Mouse (Mus musculus): ENCODE results near the gene Fam53b.

The Fam53b gene

DNA sequence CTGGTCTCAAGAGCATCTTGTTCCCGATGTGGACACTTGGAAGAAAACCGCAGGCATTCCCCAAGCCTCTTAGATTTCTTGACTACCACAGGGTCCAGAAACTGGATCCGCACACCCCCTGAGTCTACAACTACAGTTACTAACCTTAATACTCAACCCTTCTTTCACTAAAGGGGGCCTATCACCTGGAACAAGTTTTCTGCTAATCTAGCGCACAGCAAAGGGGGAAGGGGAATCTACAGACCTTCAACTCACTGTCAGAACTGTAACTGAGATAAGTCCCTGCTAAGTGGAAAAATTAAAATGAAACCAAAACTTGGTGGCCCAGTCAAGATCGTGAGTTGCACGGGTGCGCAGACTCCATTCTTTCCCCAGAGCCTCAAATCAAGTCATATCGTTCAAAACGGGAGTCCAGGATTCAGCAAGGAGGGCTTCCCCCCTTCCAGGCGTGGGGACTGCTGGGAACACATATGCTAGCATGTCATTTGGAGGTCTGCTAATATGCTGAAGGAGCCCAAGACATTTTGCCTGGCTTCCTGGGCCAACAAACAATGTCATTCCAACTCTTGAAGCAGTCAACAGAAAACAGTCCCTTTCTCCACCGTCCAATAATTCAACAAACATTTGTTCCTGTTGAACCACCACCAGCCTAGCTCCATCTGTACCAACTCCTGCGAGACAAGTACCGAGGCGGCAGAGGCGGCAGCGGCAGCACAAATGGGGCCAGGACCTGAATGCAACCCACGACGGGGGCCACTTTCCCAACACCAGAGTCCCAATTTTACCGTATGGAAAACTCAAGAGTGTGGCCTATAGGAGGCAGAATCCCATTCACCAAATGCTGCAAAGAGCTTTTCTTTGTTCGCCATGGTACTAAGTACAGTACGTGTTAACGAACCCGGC is 1.7 kb downstream of the Fam53b start:
- in situ Hi-C loops (cut with MboI, MseI), result no loop called here

DNA sequence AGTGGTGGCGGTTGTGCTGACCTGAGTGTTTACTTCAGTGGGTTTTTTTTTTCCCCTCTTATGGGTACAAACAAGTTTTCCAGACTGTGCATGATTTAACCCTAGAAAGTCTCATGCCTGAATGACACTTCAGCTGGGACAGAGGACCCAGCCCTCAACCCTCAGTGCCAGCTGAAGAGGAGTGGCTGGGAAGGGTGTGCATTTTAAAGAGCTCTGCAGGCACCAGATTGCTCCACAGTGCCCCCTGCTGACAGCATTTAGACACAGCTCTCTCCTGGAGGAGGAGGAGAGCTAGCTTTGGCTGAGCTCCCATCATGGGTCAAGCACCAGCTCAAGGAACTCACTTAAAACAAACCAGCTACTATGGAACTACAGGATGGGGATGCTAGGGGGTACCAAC is 2.8 kb downstream of the Fam53b start:
- in situ Hi-C loops (cut with MboI, MseI), result no loop called here

DNA sequence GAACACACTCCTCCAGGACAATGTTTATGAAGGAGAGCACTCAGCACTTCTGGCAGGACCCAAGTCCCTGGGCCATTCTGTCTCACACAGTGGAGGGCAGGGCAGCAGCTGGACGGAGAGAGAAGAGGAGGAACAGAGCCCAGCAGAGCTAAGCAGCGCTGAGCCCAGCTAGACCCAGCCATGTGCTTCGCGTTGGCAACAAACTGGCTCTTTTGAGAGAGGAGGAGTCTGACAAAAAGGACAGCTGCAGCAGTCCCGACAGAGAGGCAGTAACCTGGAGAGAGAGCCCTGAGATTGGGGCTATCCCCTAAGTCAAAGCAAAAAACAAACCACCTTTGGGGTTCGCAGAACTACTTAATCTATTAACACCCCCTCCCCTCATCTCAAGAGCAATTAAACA is 3.3 kb downstream of the Fam53b start:
- in situ Hi-C loops (cut with MboI, MseI), result no loop called here

DNA sequence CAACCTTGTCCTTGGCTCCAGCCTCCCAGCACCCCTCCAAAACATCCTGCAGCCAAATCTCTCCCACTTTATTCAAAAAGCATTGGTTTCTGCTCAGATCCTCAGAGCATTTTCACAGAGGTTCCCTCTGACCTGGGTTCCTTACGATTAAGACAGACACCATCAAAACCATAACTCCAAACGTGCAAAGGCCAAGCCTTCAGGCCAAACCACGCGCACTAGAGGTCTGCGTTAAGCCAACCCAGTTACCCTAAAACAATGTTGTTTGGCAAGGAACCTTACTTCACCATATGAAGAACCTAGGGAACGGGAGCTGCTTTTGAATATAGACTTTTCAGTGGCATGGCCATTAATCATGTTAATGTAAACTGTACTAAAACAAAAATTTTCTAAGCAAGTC is 4.0 kb downstream of the Fam53b start:
- in situ Hi-C loops (cut with MboI, MseI), result loop anchor here (5.0 kb wide), 1 partner anchor 152 kb away; no protein-coding TSS in a partner anchor

DNA sequence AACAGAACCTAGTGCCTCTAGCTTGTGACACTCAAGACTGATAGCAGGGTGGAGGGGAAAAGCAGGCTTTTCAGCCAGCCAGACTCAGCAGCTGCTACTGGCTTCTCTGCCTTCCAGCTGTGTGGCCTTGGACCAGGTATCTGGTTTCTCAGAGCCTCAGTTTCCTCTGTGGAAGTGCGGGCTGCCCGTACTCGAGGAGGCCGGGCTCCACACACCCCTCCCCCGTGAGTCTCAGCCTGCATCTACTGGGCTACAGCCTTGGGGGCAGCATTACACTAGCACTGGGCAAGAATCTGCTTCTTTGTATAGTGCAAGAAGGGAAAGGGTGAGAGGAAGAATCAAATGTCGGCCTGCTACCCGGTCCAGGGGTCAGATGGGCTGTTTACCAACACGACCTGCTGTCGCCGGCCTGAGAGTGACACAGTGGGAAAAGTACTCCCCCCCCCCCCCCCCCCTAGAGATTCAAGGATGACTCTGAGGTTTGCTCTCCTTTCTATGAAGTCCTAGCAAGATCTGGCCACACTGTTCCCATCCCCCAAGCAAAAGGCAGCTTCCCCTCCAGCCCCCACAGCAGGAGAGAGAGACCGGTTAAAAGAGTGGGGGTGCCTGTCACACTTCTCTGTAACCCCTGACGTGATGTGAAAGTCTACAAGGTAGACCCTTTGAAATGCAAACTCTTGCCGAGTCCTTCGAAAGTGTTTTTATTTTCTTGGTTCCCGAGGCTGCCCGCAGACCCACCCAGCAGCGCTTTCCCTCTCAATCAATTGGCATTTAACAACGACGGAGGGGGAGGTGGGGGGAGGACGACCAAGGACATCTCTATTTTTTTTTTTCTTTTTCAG is 4.6 kb downstream of the Fam53b start:
- in situ Hi-C loops (cut with MboI, MseI), result loop anchor here (5.0 kb wide), 1 partner anchor 152 kb away; no protein-coding TSS in a partner anchor

DNA sequence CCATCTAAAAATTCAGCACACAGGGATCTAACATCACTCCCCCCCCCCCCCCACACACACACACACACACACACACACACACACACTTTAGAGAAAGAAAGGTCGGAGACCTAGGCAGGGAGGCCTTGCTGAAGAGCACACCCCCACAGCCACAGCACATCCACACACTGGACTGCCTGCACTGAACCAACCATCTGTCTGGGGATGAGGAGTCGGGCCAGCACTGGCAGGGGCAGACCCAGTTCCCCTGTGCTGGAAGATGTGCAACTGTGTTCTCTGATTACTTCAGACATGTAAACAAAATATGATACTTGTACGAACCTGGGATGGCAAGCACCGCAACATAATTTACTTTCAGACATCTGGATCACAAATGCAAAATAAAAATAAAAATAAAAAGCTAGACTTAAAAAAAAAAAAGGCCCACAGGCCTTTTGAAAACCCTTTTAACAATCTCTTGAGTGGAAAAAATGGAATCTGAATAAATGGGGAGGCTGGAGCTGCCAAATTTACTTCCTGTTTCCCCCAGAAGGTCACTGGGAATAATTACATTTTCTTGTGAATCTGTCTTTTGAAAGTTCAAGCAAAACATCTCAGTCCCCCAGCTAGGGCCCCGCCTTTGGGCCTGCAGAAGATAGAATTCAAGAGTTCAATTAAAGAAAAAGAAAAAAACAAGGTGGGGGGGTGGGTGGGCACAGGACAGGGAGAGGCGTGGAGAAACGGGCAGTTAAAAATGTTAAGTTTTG is 5.5 kb downstream of the Fam53b start:
- in situ Hi-C loops (cut with MboI, MseI), result loop anchor here (5.0 kb wide), 1 partner anchor 151 kb away; no protein-coding TSS in a partner anchor

DNA sequence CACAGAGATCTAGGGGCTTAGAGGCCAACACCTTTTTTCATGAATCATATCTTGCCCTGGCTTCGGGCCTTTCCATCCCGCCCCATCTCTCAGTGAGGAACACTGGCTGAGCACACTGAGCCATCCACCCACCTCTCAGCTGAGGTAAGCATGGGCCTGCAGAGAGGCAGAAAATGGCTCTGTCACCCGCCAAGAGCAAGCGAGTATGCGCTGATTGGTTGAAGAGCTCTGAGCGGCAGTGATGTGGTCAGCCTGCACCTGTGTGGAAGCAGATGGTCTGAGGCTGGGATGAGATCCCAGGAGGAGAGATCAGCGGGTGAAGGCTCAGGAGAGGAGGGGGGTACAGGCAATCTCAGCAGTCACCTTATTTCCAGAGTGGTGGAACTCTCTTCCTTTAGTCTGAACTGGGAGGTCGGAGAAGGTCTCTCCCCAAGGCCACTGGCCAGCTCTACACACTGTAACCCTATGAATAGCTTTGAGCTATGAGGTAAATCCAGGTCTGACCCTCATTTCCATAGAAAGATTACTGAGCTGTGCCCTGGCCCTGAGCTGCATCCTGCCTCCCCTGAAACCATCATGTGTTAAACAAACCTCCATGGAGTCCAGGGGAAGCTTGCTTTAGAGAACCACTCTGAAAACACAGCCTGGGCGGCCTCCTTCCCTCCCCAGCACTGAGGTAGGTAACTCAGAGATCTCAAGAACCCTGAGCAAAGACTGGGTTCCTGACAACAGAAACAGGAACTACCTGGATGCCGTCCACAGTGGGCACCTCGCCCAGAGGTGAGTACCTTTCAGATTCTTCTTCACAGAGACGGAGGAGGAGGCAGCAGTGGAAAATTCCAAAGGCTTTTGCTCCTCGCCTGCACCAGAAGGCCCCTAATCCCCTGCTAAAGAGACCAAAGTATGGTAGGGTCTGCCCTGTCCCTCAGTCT is 6.5 kb downstream of the Fam53b start:
- in situ Hi-C loops (cut with MboI, MseI), result loop anchor here (5.0 kb wide), 1 partner anchor 150 kb away; no protein-coding TSS in a partner anchor

DNA sequence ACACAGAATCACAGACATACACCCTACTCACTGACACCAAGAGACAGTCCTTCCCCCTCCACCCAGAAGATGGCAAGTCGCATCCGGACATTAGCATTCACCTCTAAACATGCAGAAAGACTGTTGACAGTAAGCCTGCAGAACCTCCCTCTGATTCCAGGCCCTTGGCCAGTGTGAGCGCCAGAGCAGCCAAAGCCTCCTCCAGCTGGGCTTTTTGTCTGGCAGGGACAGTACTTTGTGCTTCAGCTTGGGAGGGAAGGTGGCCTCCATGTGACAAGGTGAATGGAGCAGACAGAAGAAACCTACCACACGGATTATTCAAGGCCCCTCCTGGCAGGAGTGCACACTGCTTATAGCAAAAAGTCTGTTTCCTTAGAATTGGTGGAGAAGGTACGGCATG is 7.4 kb downstream of the Fam53b start:
- in situ Hi-C loops (cut with MboI, MseI), result loop anchor here (5.0 kb wide), 1 partner anchor 149 kb away; no protein-coding TSS in a partner anchor

DNA sequence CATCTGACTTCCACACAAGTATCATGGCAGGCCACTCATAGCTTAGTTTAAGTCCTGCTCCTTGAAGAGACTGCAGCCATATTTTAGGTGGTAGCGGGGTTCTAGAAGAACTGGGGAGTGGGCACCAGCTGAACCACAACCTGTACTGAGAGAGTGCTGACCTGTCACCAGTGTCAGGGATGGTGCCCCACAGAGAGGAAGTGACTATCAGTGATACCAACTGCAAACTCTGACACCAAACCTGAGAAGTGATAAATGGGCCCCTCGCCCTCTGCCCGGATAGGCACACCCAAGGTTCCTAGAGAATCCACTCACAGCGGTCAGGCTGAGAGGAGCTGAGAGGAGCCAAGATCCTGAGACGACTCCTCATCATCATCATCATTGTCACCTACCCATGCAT is 8.7 kb downstream of the Fam53b start:
- in situ Hi-C loops (cut with MboI, MseI), result loop anchor here (5.0 kb wide), 2 partner anchors 38 to 148 kb away; no protein-coding TSS in a partner anchor

DNA sequence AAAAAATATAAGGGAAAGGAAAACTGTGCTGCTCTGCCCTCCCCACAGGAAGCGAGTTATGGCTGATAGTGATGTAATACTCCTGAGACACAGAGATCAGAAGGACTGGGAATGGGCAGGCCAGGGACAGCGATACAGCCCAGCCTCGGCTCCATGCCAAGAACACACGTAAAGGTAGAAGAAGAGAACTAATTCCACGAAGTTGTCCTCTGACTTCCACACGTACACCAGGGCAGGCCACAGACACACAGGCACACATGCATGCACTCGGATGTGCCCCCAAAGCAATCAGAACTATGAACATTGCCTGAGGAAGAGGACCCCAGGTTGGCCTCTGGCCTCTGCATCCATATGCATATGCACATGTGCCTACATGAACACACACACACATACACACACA is 9.2 kb downstream of the Fam53b start:
- in situ Hi-C loops (cut with MboI, MseI), result loop anchor here (5.0 kb wide), 1 partner anchor 37 kb away; no protein-coding TSS in a partner anchor

DNA sequence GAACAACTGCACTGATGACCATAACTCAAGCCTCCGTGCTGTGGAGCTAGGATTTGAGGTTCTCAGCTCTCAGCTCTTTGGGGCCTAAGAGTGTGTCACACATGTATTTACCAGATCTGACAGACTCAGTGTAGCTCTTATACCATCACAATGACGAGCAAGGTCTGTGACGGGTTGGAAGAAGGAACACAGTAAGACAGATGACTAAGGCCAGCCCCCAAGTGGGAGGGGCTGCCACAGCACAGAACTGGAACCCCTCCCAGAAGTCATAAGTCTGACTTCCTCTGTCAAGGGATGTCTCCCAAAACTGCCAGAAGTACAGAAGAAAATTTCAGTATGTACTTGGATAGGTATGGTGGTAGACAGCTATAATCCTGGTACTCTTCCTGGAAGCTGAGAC is 9.7 kb downstream of the Fam53b start:
- in situ Hi-C loops (cut with MboI, MseI), result loop anchor here (5.0 kb wide), 1 partner anchor 37 kb away; no protein-coding TSS in a partner anchor

DNA sequence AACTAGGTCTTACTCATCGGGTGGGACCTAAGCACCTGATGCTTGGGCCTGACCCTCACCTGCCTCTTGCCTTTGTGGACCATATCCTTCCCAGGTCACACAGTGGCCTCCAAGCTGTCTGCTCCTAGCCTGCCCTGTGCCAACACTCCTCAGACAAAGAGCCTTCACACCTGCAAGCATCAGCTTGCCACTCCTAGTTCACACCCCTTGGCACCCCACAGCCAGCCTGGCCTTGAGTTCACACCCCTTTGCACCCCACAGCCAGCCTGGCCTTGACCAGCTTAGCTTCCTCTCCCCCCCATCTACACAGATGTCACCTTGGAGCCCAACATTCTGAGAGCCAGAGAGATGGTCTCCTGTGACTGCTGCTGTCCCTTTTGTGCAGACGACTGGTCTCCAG is 10.3 kb downstream of the Fam53b start:
- in situ Hi-C loops (cut with MboI, MseI), result loop anchor here (5.0 kb wide), 1 partner anchor 36 kb away; no protein-coding TSS in a partner anchor

DNA sequence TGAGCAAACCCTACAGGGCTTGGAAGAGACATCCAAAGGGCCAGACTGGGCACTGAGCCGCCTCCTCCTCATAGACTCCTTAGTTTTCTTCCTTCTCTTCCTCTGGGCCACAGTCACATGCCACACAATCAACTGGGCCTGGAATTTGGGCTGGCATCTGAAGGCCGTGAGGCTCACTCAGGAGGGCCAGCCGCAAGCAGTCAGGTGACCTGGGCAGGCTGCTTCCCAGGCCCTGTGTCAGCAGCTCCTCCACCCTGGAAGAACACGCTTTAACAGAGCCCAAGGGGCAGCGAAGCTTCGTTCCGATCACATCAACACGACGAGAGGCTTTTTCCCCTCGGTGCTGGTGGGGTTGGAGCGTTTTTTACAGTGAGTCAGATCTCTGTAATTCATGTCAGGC is 11.0 kb downstream of the Fam53b start:
- in situ Hi-C loops (cut with MboI, MseI), result loop anchor here (5.0 kb wide), 1 partner anchor 35 kb away; no protein-coding TSS in a partner anchor

DNA sequence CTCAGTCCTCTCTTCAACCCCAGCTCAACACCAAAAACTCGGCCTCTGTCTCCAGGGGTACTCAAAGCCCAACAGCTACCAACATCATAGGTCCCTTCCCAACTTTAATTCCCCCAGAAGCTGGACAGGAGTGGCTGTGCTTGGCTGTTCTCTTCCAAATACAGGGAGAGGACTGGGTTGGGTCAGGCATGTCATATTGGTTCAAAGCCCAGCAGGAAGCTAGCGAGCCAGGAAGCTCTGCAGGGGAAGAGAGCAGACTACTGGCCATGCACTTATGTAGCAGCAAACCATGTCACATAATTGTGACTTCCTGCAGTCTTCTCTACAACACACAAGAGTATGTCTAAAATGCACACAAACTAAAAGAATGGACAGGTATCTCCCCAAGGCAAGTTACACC is 11.6 kb downstream of the Fam53b start:
- in situ Hi-C loops (cut with MboI, MseI), result loop anchor here (5.0 kb wide), 1 partner anchor 35 kb away; no protein-coding TSS in a partner anchor

DNA sequence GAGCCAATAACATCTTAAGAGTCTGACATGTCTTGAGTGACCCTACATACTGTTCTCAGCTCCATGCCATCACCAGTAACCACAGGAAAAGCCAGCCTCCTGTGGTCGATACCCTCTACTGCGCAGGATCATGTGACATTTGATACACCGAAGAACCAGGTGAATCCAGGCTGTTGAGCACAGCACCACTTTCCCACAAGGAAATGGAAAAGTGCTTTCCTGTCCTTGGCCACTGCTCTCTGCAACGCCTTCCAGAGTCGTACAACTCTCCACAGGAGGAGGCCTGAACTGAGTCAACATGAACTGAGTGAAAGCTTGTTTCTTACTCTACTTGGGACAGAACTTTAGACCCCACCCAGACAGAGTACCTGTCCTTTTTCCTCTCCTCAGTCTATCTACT is 12.2 kb downstream of the Fam53b start:
- in situ Hi-C loops (cut with MboI, MseI), result loop anchor here (5.0 kb wide), 1 partner anchor 34 kb away; no protein-coding TSS in a partner anchor

DNA sequence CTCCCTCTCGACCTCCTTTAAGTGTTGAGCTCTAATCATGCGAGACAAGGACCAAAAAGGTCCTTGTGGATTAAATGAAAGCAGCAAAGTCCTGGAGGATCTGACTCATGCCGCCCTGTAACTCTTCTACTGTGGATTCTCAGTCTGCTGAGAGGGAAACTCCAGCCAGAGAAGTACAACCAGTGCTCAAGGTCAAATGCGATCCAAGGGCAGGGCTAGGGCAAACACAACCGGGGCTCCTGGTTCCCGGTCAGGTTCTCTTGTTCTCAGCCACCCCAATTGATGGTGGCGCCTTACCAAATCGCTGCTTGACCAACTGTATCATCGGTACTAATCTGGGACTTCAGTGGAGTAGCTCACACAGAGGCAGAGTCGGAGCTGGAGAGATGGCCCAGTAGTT is 12.8 kb downstream of the Fam53b start:
- in situ Hi-C loops (cut with MboI, MseI), result loop anchor here (5.0 kb wide), 1 partner anchor 34 kb away; no protein-coding TSS in a partner anchor

DNA sequence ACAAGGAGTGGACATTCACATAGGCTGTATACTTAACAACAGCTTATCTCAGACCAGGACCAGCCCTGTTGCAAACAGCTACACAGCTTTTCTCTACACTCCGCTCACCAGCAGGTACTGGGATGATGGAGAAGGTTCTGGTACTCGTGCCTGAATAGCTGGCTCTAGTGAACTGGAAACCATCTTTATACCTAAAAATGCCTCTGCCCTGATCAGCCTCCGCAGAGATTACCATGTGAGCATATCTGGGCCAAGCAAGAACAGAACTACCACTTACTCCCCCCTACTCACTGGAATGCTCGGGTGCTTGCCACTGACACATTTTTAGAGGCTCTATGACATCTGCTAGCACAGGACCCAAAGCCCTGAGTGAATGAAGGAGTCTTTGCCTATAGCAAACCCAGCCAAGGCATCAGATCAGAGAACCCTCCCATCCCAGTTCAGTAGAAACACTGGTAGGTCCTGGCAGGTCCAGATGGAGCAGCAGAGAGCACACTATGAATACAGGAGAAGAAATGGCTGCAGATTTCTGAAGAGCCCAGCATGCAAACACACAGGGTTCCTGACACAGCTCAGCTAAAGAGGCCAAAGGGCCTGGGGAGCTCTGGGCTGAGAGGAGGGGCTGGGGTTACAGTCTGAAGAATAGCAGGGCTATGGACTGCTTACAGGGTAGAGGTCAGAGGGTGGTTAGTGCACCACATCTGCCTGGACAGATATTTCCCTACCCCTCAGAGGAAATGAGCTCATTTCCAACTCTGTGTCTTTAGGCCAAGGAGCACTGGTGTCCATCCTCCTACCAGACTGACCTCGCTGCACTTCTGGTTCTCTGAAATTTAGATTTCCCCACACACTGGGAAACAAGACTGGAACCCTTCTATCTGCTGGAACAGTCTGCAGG is 14.3 kb downstream of the Fam53b start:
- in situ Hi-C loops (cut with MboI, MseI), result loop anchor here (5.0 to 10.0 kb wide), 2 partner anchors 32 to 485 kb away; partner anchors contain the start of gene Chst15

DNA sequence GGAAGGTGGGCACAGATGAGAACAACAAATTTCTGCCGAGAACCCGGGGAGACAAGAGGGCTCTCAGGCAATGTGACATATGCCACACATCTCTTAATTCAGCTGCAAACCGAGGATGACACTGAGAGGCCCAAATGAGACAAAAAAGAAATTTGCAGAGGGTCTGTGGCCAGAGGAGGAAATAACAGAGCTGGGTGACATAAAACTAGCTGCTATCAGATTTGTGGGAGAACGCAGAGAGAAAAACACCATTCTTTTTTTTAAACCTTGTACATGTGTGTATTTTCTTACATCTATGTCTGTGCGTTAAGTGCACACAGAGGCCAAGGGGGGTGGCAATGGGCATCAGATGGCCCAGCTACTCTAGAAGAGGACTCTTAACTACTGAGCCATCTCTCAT is 18.5 kb downstream of the Fam53b start:
- in situ Hi-C loops (cut with MboI, MseI), result loop anchor here (10.0 kb wide), 1 partner anchor 480 kb away; the partner anchor contains the start of gene Chst15

DNA sequence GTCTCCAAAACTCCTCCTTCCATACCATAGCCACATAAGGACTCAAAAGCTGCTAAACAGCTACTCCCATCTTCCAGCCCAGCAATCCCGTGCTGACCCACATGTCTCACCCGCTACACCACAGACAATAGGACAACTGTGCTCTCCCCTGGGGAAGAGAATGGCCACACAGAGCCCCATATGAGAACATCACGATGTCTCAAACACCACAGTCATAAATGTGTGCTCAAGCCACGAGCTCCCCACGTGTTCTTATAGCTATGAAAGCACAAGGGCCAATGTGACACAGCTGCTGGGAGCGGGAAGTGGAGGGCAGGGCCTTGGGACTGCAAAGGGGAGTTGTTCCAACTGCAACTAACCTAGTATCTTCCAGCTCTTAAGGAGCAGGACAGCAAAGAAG is 20.2 kb downstream of the Fam53b start:
- in situ Hi-C loops (cut with MboI, MseI), result loop anchor here (10.0 kb wide), 1 partner anchor 479 kb away; the partner anchor contains the start of gene Chst15
